Mouse (Mus musculus) MN1 (cell line): ENCODE measurements around the gene Mterf4.
A peak's percentile ranks its signal among the peaks of the same experiment; 100 is the strongest.
"Not testable (repeated sequence)": the region's sequence is repeated elsewhere in the genome, so short reads cannot be mapped to it uniquely, and the experiment has no call there.

Experiments used
- DNase-seq: peaks from one replicate; pipeline ENCODE4 v3.0.0-alpha.2; 2016; ENCODE audit warnings: low spot score

Gene Mterf4

GRCm38 (mm10) chr1:93305581-93306337, at the start of gene Mterf4:
Gene Mterf4 (minus strand): TSS chr1:93305915.
- DNase-seq, result peak; percentile 83

- DNase-seq, result no peak
Observed at GRCm38 (mm10) chr1:93352724-93353123, 47.0 kb upstream of the Mterf4 start.

GRCm38 (mm10) chr1:93349701-93350100, 44.0 kb upstream of the Mterf4 start:
- DNase-seq, result no peak

- DNase-seq, result no peak
Observed at GRCm38 (mm10) chr1:93347176-93347575, 41.5 kb upstream of the Mterf4 start.

GRCm38 (mm10) chr1:93343504-93344047, 37.9 kb upstream of the Mterf4 start:
- DNase-seq, result peak; percentile 97

GRCm38 (mm10) chr1:93342648-93343503, 37.2 kb upstream of the Mterf4 start, which contains the start of the genes Ppp1r7 and Pask:
Gene Ppp1r7 (plus strand): TSS chr1:93342854.
Gene Pask (minus strand): TSS chr1:93343482.
- DNase-seq, result peak; percentile 95

GRCm38 (mm10) chr1:93334621-93335020, 28.9 kb upstream of the Mterf4 start:
- DNase-seq, result no peak

- no peak for DNase-seq
Observed at GRCm38 (mm10) chr1:93326446-93326845, 20.7 kb upstream of the Mterf4 start.

GRCm38 (mm10) chr1:93323973-93324372, 18.3 kb upstream of the Mterf4 start:
- DNase-seq, result no peak

- no peak for DNase-seq
Observed at GRCm38 (mm10) chr1:93300578-93300977, 5.1 kb downstream of the Mterf4 start.

GRCm38 (mm10) chr1:93299791-93300190, 5.9 kb downstream of the Mterf4 start:
- no peak for DNase-seq

- not testable (repeated sequence) for DNase-seq
Observed at GRCm38 (mm10) chr1:93294491-93294890, 11.2 kb downstream of the Mterf4 start.

GRCm38 (mm10) chr1:93292006-93292405, 13.7 kb downstream of the Mterf4 start:
- DNase-seq, result no peak

GRCm38 (mm10) chr1:93291591-93291990, 14.1 kb downstream of the Mterf4 start:
- no peak for DNase-seq

- DNase-seq, result no peak
Observed at GRCm38 (mm10) chr1:93290956-93291355, 14.8 kb downstream of the Mterf4 start.

- no peak for DNase-seq
Observed at GRCm38 (mm10) chr1:93289678-93290214, 16.0 kb downstream of the Mterf4 start.

GRCm38 (mm10) chr1:93277041-93277440, 28.7 kb downstream of the Mterf4 start:
- no peak for DNase-seq

- DNase-seq, result no peak
Observed at GRCm38 (mm10) chr1:93275561-93275960, 30.2 kb downstream of the Mterf4 start.

GRCm38 (mm10) chr1:93272409-93272821, 33.3 kb downstream of the Mterf4 start:
- no peak for DNase-seq

- no peak for DNase-seq
Observed at GRCm38 (mm10) chr1:93271751-93272150, 34.0 kb downstream of the Mterf4 start.

- DNase-seq, result no peak
Observed at GRCm38 (mm10) chr1:93270516-93271240, 35.0 kb downstream of the Mterf4 start.

GRCm38 (mm10) chr1:93268246-93268645, 37.5 kb downstream of the Mterf4 start:
- DNase-seq, result no peak
